9 mouse cellular contexts compared by ENCODE assay signal in genomic region chr5:121828491-121829432, GRCm38 (mm10). TPM values are rescaled to one million over a fixed set of nuclear protein-coding genes. Genes with fewer than 3 reads are reported as not detected.
DNase-seq lines count a peak whose midpoint lies in the region; ATAC-seq and TF ChIP-seq lines count a peak whose summit lies in the region.
"Had no signal": no experiment of that assay in that cellular context is flagged by ENCODE, and none has a peak within 500 bp of the region (broad histone marks: within the 10 kb centered on the region; RNA-seq: fewer than 3 reads in every experiment).

No protein-coding gene starts in this region.

- peak overlapping the region; percentile 83 for H3K4me2 ChIP-seq in neural tube, embryonic 11.5 days (ENCODE audit: low read depth)
- H3K4me2 ChIP-seq in hindbrain, embryonic 13.5 days, result peak overlapping the region; percentile 94
- H3K4me2 ChIP-seq in midbrain, postnatal 0 days (ENCODE audit: low read depth, low read length, poor library complexity, severe bottlenecking), result peak overlapping the region; percentile 92

- ATAC-seq in neural tube, embryonic 11.5 days (ENCODE audit: insufficient read depth, low FRiP score, low TSS enrichment), result no peak
- ATAC-seq in hindbrain, embryonic 13.5 days (ENCODE audit: low FRiP score), result peak; percentile 51; the same call in 1 of the 2 replicates
- ATAC-seq in midbrain, postnatal 0 days (ENCODE audit: low FRiP score), result peak; percentile 61
- ATAC-seq in erythroid progenitor cell, adult 5-6 weeks (replicated peaks; ENCODE audit: low FRiP score, poor library complexity, severe bottlenecking), result no peak

- peak overlapping the region; percentile 54 for H3K9ac ChIP-seq in neural tube, embryonic 11.5 days (ENCODE audit: low read length)
- peak overlapping the region; percentile 75 for H3K9ac ChIP-seq in hindbrain, embryonic 13.5 days
- H3K9ac ChIP-seq in midbrain, postnatal 0 days (replicated peaks; ENCODE audit: low read length, poor library complexity, severe bottlenecking), result peak overlapping the region; percentile 54

- no peaks in the 10 kb centered on the region for H3K9me3 ChIP-seq in neural tube, embryonic 11.5 days (ENCODE audit: control insufficient read depth, low read length)
- H3K9me3 ChIP-seq in hindbrain, embryonic 13.5 days, result no peaks in the 10 kb centered on the region
- no peaks in the 10 kb centered on the region for H3K9me3 ChIP-seq in midbrain, postnatal 0 days (ENCODE audit: low read length)
- H3K9me3 ChIP-seq: megakaryocyte, embryonic 14.5 days had no signal

- no peak overlapping the region for H3K27ac ChIP-seq in neural tube, embryonic 11.5 days (ENCODE audit: low read depth, low read length)
- peak overlapping the region; percentile 52 for H3K27ac ChIP-seq in hindbrain, embryonic 13.5 days
- H3K27ac ChIP-seq in midbrain, postnatal 0 days (ENCODE audit: low read depth, low read length), result no peak overlapping the region; the same call in 1 of the 2 replicates

- WGBS in neural tube, embryonic 11.5 days, result 4% methylated on average over 79 of the region's 82 CpGs
- 5% methylated on average over 81 of the region's 82 CpGs for WGBS in hindbrain, embryonic 13.5 days
- 6% methylated on average over 69 of the region's 82 CpGs for WGBS in midbrain, postnatal 0 days

- DNase-seq in gastrocnemius, postnatal 10 days, result peak; percentile 56
- DNase-seq in gastrocnemius, adult 18-20 months (ENCODE audit: low spot score), result no peak
- peak; percentile 65 for DNase-seq in neural tube, embryonic 11.5 days (ENCODE audit: low spot score)
- no peak for DNase-seq in neural tube, embryonic 10.5 days (ENCODE audit: extremely low spot score, low spot score)
- peak; percentile 63 for DNase-seq in midbrain, postnatal 0 days (ENCODE audit: low spot score)
- no peak for DNase-seq in thymus, postnatal 10 days (ENCODE audit: low spot score in 2 of 2)

- peaks cover 21% of the 10 kb centered on the region for H3K27me3 ChIP-seq in neural tube, embryonic 11.5 days (ENCODE audit: control insufficient read depth, insufficient read depth, low read length)
- peaks cover 39% of the 10 kb centered on the region for H3K27me3 ChIP-seq in hindbrain, embryonic 13.5 days
- H3K27me3 ChIP-seq in midbrain, postnatal 0 days (ENCODE audit: insufficient read depth, low read length), result peaks cover 4% of the 10 kb centered on the region; the same call in 1 of the 2 replicates
- H3K27me3 ChIP-seq: megakaryocyte, embryonic 14.5 days had no signal

- H3K4me1 ChIP-seq in neural tube, embryonic 11.5 days (ENCODE audit: control insufficient read depth, insufficient read depth, low read length), result peaks cover 16% of the 10 kb centered on the region
- peaks cover 40% of the 10 kb centered on the region for H3K4me1 ChIP-seq in hindbrain, embryonic 13.5 days (replicated peaks)
- H3K4me1 ChIP-seq in midbrain, postnatal 0 days (ENCODE audit: insufficient read depth, low read length), result peaks cover 5% of the 10 kb centered on the region; the same call in 1 of the 2 replicates

- TF ChIP-seq CTCF in midbrain, postnatal 0 days (IDR thresholded peaks at IDR 0.05), result no peak

- peak overlapping the region; percentile 34 for H3K4me3 ChIP-seq in neural tube, embryonic 11.5 days (ENCODE audit: low read depth, low read length)
- peak overlapping the region; percentile 45 for H3K4me3 ChIP-seq in hindbrain, embryonic 13.5 days
- peak overlapping the region; percentile 42 for H3K4me3 ChIP-seq in midbrain, postnatal 0 days (ENCODE audit: low read depth, low read length)
- H3K4me3 ChIP-seq: megakaryocyte, embryonic 14.5 days had no signal

- H3K36me3 ChIP-seq in neural tube, embryonic 11.5 days (ENCODE audit: control insufficient read depth, insufficient read depth, low read length), result no peaks in the 10 kb centered on the region
- H3K36me3 ChIP-seq in hindbrain, embryonic 13.5 days, result peaks cover 11% of the 10 kb centered on the region; the same call in 1 of the 2 replicates
- H3K36me3 ChIP-seq in midbrain, postnatal 0 days (ENCODE audit: insufficient read depth, low read length), result peaks cover 2% of the 10 kb centered on the region; the same call in 1 of the 2 replicates

RNA-seq across cellular contexts. Expression of gene Sh2b3, which starts 8.7 kb away (rescaled TPM):
- total RNA-seq in gastrocnemius, postnatal 10 days (2021), result 10 to 100 TPM; 18.3 to 22.5 TPM
- 10 to 100 TPM; 11.4 to 13.0 TPM for total RNA-seq in gastrocnemius, adult 18-20 months (2021)
- polyA plus RNA-seq in neural tube, embryonic 11.5 days (2014; fragmentation: Nextera tagmentation; extraction: Ambion mirVana), result 10.2 and 10.5 TPM in 2 replicates
- polyA plus RNA-seq in hindbrain, embryonic 13.5 days (2015; fragmentation: Nextera tagmentation; extraction: Ambion mirVana), result 6.4 and 6.5 TPM in 2 replicates
- 21.5 and 23.8 TPM in 2 replicates for total RNA-seq in midbrain, postnatal 0 days (2014; rRNA removed)
- polyA plus RNA-seq in midbrain, postnatal 0 days (2015; fragmentation: Nextera tagmentation; extraction: Ambion mirVana), result 5.9 and 6.4 TPM in 2 replicates
- 12.2 and 14.1 TPM in 2 replicates for total RNA-seq in erythroid progenitor cell, adult 5-6 weeks (2015; ENCODE audit: low replicate concordance)
- 4.4 and 4.6 TPM in 2 replicates for total RNA-seq in erythroid progenitor cell, adult 5-6 weeks (2017; ENCODE audit: low replicate concordance)

RNA-seq across cellular contexts. Expression of gene Pheta1, which starts 20.0 kb away (rescaled TPM):
- 1 to 10 TPM; 6.4 to 7.6 TPM for total RNA-seq in gastrocnemius, postnatal 10 days (2021)
- 1 to 10 TPM; 4.4 to 5.7 TPM for total RNA-seq in gastrocnemius, adult 18-20 months (2021)
- polyA plus RNA-seq in neural tube, embryonic 11.5 days (2014; fragmentation: Nextera tagmentation; extraction: Ambion mirVana), result 32.3 and 34.4 TPM in 2 replicates
- 45.5 and 47.4 TPM in 2 replicates for polyA plus RNA-seq in hindbrain, embryonic 13.5 days (2015; fragmentation: Nextera tagmentation; extraction: Ambion mirVana)
- total RNA-seq in midbrain, postnatal 0 days (2014; rRNA removed), result 46.1 and 49.7 TPM in 2 replicates
- polyA plus RNA-seq in midbrain, postnatal 0 days (2015; fragmentation: Nextera tagmentation; extraction: Ambion mirVana), result 29.8 and 33.1 TPM in 2 replicates
- total RNA-seq in erythroid progenitor cell, adult 5-6 weeks (2015; ENCODE audit: low replicate concordance), result not detected in 2 replicates
- total RNA-seq in erythroid progenitor cell, adult 5-6 weeks (2017; ENCODE audit: low replicate concordance), result 0.13 TPM in 1 of 2 replicates, not detected in the other

Comparison
In these comparisons a context has a peak if more than half of its experiments do, and no peak if none do; other contexts are left out.
1. DNase-seq: peak in gastrocnemius, postnatal 10 days (single experiment), neural tube, embryonic 11.5 days (single experiment) and midbrain, postnatal 0 days (single experiment); none in gastrocnemius, adult 18-20 months (single experiment), neural tube, embryonic 10.5 days (single experiment) and thymus, postnatal 10 days (0 of 2).
2. ATAC-seq: peak in hindbrain, embryonic 13.5 days (single experiment) and midbrain, postnatal 0 days (single experiment); none in neural tube, embryonic 11.5 days (single experiment) and erythroid progenitor cell, adult 5-6 weeks (single experiment).
3. RNA of gene Pheta1, which starts 20.0 kb away (total RNA-seq): 46.1 to 49.7 TPM in midbrain, postnatal 0 days, 6.4 to 7.6 TPM in gastrocnemius, postnatal 10 days and 4.4 to 5.7 TPM in gastrocnemius, adult 18-20 months; 0.13 TPM in erythroid progenitor cell, adult 5-6 weeks; every median in the first group is over 4 times any median in the second.
4. Peak in every context shown above with its lines, with median percentiles within 50 percentile points of each other: H3K4me2 ChIP-seq, H3K4me3 ChIP-seq and H3K9ac ChIP-seq.